Mouse (Mus musculus) neural tube, embryonic 12.5 days (tissue): ENCODE measurements around the gene Zfp456. TPM values are rescaled to one million over a fixed set of nuclear protein-coding genes. Genes with fewer than 3 reads are reported as not detected.

ENCODE experiments used
- ATAC-seq: fragments of 200-750 bp; cut with Nextera tagmentation; 2 replicates; pipeline ENCODE4 v1.8.0; 2017; ENCODE audit warnings: low read depth, mild to moderate bottlenecking, moderate TSS enrichment, moderate library complexity; ENCODE audit not compliant: low FRiP score
- H3K27ac ChIP-seq: fragments of 300-500 bp; sonication (generic); 2 replicates; pipeline ENCODE4 v1.5.1; 2016
- H3K27me3 ChIP-seq: fragments of 300-500 bp; sonication (generic); replicated peaks from 2 replicates; pipeline ENCODE4 v1.6.1; 2016; ENCODE audit warnings: mild to moderate bottlenecking
- H3K36me3 ChIP-seq: fragments of 300-500 bp; sonication (generic); 2 replicates; pipeline ENCODE4 v1.6.1; 2016; ENCODE audit warnings: mild to moderate bottlenecking
- H3K4me1 ChIP-seq: fragments of 300-500 bp; sonication (generic); 2 replicates; pipeline ENCODE4 v1.6.1; 2016
- H3K4me2 ChIP-seq: fragments of 300-500 bp; sonication (generic); replicated peaks from 2 replicates; pipeline ENCODE4 v1.6.1; 2016; ENCODE audit warnings: mild to moderate bottlenecking
- H3K4me3 ChIP-seq: fragments of 300-500 bp; sonication (generic); 2 replicates; pipeline ENCODE4 v1.5.1; 2016
- H3K9ac ChIP-seq: fragments of 300-500 bp; sonication (generic); 2 replicates; pipeline ENCODE4 v1.6.1; 2016; ENCODE audit warnings: mild to moderate bottlenecking
- H3K9me3 ChIP-seq: fragments of 300-500 bp; sonication (generic); 2 replicates; pipeline ENCODE4 v1.6.1; 2016; ENCODE audit warnings: mild to moderate bottlenecking
- WGBS: fragments of 180-500 bp; shearing (Covaris S2); methylation state at CpG from one replicate; pipeline ENCODE4 v1.1.7; 2016; 5-methylcytosine and 5-hydroxymethylcytosine counted together
- polyA plus RNA-seq: library from polyadenylated mRNA; unstranded; fragments of >200 nt; fragmentation: Nextera tagmentation; extraction: Ambion mirVana; gene quantifications from 2 replicates; pipeline ENCODE4 v1.2.1, GENCODE M21; 2016

Zfp456 gene
- polyA plus RNA-seq, 1 experiment from 2014 or later: 0.82 TPM

GRCm38 (mm10) chr13:67343422-67343821 lies 32.2 kb downstream of the Zfp456 start:
- WGBS: 88% methylated on average over 2 of the region's 2 CpGs

GRCm38 (mm10) chr13:67332877-67333276 lies 42.7 kb downstream of the Zfp456 start:
- peak overlapping the region; percentile 45 for H3K4me3 ChIP-seq
- ATAC-seq: peak; percentile 45
- no peak overlapping the region for H3K27ac ChIP-seq
- peak overlapping the region; percentile 55 for H3K9ac ChIP-seq
- no peaks in the 10 kb centered on the region for H3K36me3 ChIP-seq
- H3K4me2 ChIP-seq: peak overlapping the region; percentile 68
- peaks cover 3% of the 10 kb centered on the region; the same call in 1 of the 2 replicates for H3K4me1 ChIP-seq
- no peaks in the 10 kb centered on the region for H3K9me3 ChIP-seq
- no peaks in the 10 kb centered on the region for H3K27me3 ChIP-seq
- WGBS: 76% methylated on average over 1 of the region's 1 CpGs

More at GRCm38 (mm10) chr13:67343422-67343821, 32.2 kb downstream of the Zfp456 start:
- H3K4me2 ChIP-seq: no peak overlapping the region
- H3K27me3 ChIP-seq: no peaks in the 10 kb centered on the region
- no peaks in the 10 kb centered on the region for H3K36me3 ChIP-seq
- H3K27ac ChIP-seq: no peak overlapping the region
- no peak overlapping the region for H3K4me3 ChIP-seq
- H3K9ac ChIP-seq: no peak overlapping the region
- no peak for ATAC-seq
- H3K4me1 ChIP-seq: no peaks in the 10 kb centered on the region
- H3K9me3 ChIP-seq: no peaks in the 10 kb centered on the region

- ATAC-seq: peak; percentile 94
- no peaks in the 10 kb centered on the region for H3K9me3 ChIP-seq
- H3K4me3 ChIP-seq: peak within 1 kb of the TSS; percentile 45
- 21% methylated on average over 17 of the region's 17 CpGs for WGBS
- H3K36me3 ChIP-seq: no peaks in the 10 kb centered on the region
- no peaks in the 10 kb centered on the region for H3K27me3 ChIP-seq
- H3K4me1 ChIP-seq: peaks cover 3% of the 10 kb centered on the region; the same call in 1 of the 2 replicates
- H3K9ac ChIP-seq: peak within 1 kb of the TSS; percentile 55
- H3K4me2 ChIP-seq: peak within 1 kb of the TSS; percentile 68
- no peak within 1 kb of the TSS for H3K27ac ChIP-seq
Measured at GRCm38 (mm10) chr13:67332019-67332724, 43.4 kb downstream of the Zfp456 start, which contains the start of gene Zfp595. TSS of gene Zfp595 (minus strand) at chr13:67332570.

Other genes with a start within 250 kb of the Zfp456 start
- gene Rsl1, start 202.6 kb downstream of the Zfp456 start, polyA plus RNA-seq: 5.4 and 5.5 TPM in 2 replicates
- 1.4 and 2.1 TPM in 2 replicates for gene Zfp455, start 181.3 kb downstream of the Zfp456 start, polyA plus RNA-seq
- 3.4 and 3.8 TPM in 2 replicates for gene Zfp458, start 97.3 kb downstream of the Zfp456 start, polyA plus RNA-seq
- 0.68 and 0.91 TPM in 2 replicates for gene Zfp457, start 69.3 kb downstream of the Zfp456 start, polyA plus RNA-seq
- 1.7 and 2.0 TPM in 2 replicates for gene Zfp595, start 43.2 kb downstream of the Zfp456 start, polyA plus RNA-seq
- gene Gm28044, start 15.3 kb downstream of the Zfp456 start, polyA plus RNA-seq: not detected in 2 replicates
- 0.66 and 0.93 TPM in 2 replicates for gene Zfp953, start 15.2 kb downstream of the Zfp456 start, polyA plus RNA-seq
- not detected in 2 replicates for gene Gm28041, start 77 bp downstream of the Zfp456 start, polyA plus RNA-seq
- gene Zfp429, start 24.0 kb upstream of the Zfp456 start, polyA plus RNA-seq: 3.0 and 3.2 TPM in 2 replicates
- gene Zfp459, start 45.6 kb upstream of the Zfp456 start, polyA plus RNA-seq: 0.52 TPM in 2 replicates
- gene Zfp874a, start 75.8 kb upstream of the Zfp456 start, polyA plus RNA-seq: 6.7 and 7.0 TPM in 2 replicates
- gene Zfp874b, start 108.4 kb upstream of the Zfp456 start, polyA plus RNA-seq: 2.2 TPM in 2 replicates
- 13.7 and 14.7 TPM in 2 replicates for gene Zfp58, start 124.7 kb upstream of the Zfp456 start, polyA plus RNA-seq
- gene Gm26965, start 150.3 kb upstream of the Zfp456 start, polyA plus RNA-seq: not detected in 2 replicates
- gene Zfp87, start 150.4 kb upstream of the Zfp456 start, polyA plus RNA-seq: 34.9 and 35.9 TPM in 2 replicates
- 15.5 and 16.6 TPM in 2 replicates for gene Zfp748, start 178.0 kb upstream of the Zfp456 start, polyA plus RNA-seq
- 3.8 and 4.2 TPM in 2 replicates for gene Zfp729b, start 233.9 kb upstream of the Zfp456 start, polyA plus RNA-seq